21 mouse cellular contexts compared by ENCODE assay signal in the genomic region with DNA sequence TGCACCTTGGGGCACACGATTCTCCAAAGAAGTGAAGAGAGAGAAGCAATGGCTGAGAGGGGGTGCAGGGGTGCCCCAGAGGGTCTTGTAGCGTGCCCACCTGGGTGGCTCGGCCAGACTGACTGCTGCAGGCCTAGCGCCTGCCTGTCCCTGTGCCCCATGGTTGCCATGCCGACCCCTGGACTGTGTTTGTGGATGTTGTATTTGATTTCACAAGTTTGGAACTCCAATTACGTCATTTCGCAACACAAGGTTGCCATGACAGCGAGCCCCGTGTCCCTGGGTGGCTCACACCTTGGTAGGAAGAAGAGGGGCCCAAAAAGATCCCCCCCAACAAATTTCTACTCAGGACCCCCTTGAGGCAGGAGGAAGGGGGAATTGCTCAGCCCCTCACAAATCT. TPM values are rescaled to one million over a fixed set of nuclear protein-coding genes. Genes with fewer than 3 reads are reported as not detected.
A peak's percentile ranks its signal among the peaks of the same experiment; 100 is the strongest.
DNase-seq lines count a peak whose midpoint lies in the region; ATAC-seq and TF ChIP-seq lines count a peak whose summit lies in the region.
"Had no signal": no experiment of that assay in that cellular context is flagged by ENCODE, and none has a peak within 500 bp of the region (broad histone marks: within the 10 kb centered on the region; RNA-seq: fewer than 3 reads in every experiment).

No protein-coding gene starts in this region.

- no peaks in the 10 kb centered on the region for H3K9me3 ChIP-seq in liver, embryonic 11.5 days (ENCODE audit: control insufficient read depth, low read length)
- H3K9me3 ChIP-seq in embryonic facial prominence, embryonic 10.5 days = peaks cover 4% of the 10 kb centered on the region; the same call in 1 of the 2 replicates
- H3K9me3 ChIP-seq: forebrain, embryonic 15.5 days; heart, embryonic 15.5 days had no signal

- no peak overlapping the region for H3K27ac ChIP-seq in liver, adult 2 months (replicated peaks; ENCODE audit: insufficient read depth, low read depth, low read length)
- H3K27ac ChIP-seq in liver, embryonic 11.5 days (ENCODE audit: low read depth, low read length) = no peak overlapping the region
- no peak overlapping the region for H3K27ac ChIP-seq in embryonic facial prominence, embryonic 10.5 days (replicated peaks)
- H3K27ac ChIP-seq: embryonic facial prominence, embryonic 12.5 days; forebrain, embryonic 15.5 days; heart, embryonic 15.5 days; hindbrain, embryonic 14.5 days had no signal

- no peak overlapping the region for H3K9ac ChIP-seq in liver, adult 2 months (ENCODE audit: low read depth, low read length)
- H3K9ac ChIP-seq in liver, embryonic 11.5 days (ENCODE audit: low read depth, low read length) = no peak overlapping the region
- H3K9ac ChIP-seq: embryonic facial prominence, embryonic 12.5 days; forebrain, embryonic 15.5 days; heart, embryonic 15.5 days; hindbrain, embryonic 14.5 days had no signal

- TF ChIP-seq CTCF in liver, adult 2 months (IDR thresholded peaks at IDR 0.05; ENCODE audit: low read depth, low read length) = no peak

- H3K4me2 ChIP-seq in liver, embryonic 11.5 days = no peak overlapping the region
- H3K4me2 ChIP-seq: embryonic facial prominence, embryonic 12.5 days; forebrain, embryonic 15.5 days; heart, embryonic 11.5 days; heart, embryonic 15.5 days; hindbrain, embryonic 14.5 days had no signal

- ATAC-seq in liver, embryonic 11.5 days (replicated peaks; ENCODE audit: low FRiP score) = no peak
- ATAC-seq: forebrain, embryonic 15.5 days had no signal

- no peaks in the 10 kb centered on the region for H3K4me1 ChIP-seq in liver, adult 2 months (ENCODE audit: control insufficient read depth, insufficient read depth, low read length)
- no peaks in the 10 kb centered on the region for H3K4me1 ChIP-seq in liver, embryonic 11.5 days (replicated peaks; ENCODE audit: control insufficient read depth, insufficient read depth, low read length)
- H3K4me1 ChIP-seq in embryonic facial prominence, embryonic 10.5 days = peaks cover 8% of the 10 kb centered on the region; the same call in 1 of the 2 replicates
- H3K4me1 ChIP-seq: embryonic facial prominence, embryonic 12.5 days; forebrain, embryonic 15.5 days; heart, embryonic 15.5 days had no signal

- TF ChIP-seq POLR2A in liver, adult 2 months (IDR thresholded peaks at IDR 0.05; ENCODE audit: extremely low read depth, insufficient read depth, low read length) = no peak

- no peak overlapping the region for H3K4me3 ChIP-seq in liver, adult 2 months (ENCODE audit: insufficient read depth, low read depth, low read length)
- H3K4me3 ChIP-seq in liver, embryonic 11.5 days (ENCODE audit: low read depth, low read length) = no peak overlapping the region
- no peak overlapping the region for H3K4me3 ChIP-seq in embryonic facial prominence, embryonic 10.5 days
- H3K4me3 ChIP-seq: embryonic facial prominence, embryonic 12.5 days; forebrain, embryonic 15.5 days; heart, embryonic 15.5 days had no signal

- H3K36me3 ChIP-seq in liver, adult 2 months (ENCODE audit: control insufficient read depth, insufficient read depth, low read length) = no peaks in the 10 kb centered on the region
- no peaks in the 10 kb centered on the region for H3K36me3 ChIP-seq in liver, embryonic 11.5 days (ENCODE audit: control insufficient read depth, insufficient read depth, low read length)
- H3K36me3 ChIP-seq in embryonic facial prominence, embryonic 10.5 days (replicated peaks) = no peaks in the 10 kb centered on the region
- H3K36me3 ChIP-seq: embryonic facial prominence, embryonic 12.5 days; forebrain, embryonic 15.5 days; heart, embryonic 15.5 days had no signal

- peak; percentile 11 for DNase-seq in liver, adult 2 months (ENCODE audit: extremely low read depth, low read depth, low spot score)
- no peak for DNase-seq in liver, embryonic 11.5 days (ENCODE audit: low spot score)
- DNase-seq in lung, postnatal 10 days = peak; percentile 40
- DNase-seq in lung, adult 18-20 months = no peak
- peak; percentile 34 for DNase-seq in embryonic facial prominence, embryonic 10.5 days (ENCODE audit: low spot score)
- peak; percentile 16 to 32 for DNase-seq in lung, postnatal 4 days
- no peak for DNase-seq in thymus, postnatal 14 days
- DNase-seq in right cerebral cortex, postnatal 25 days = no peak
- DNase-seq: adrenal gland, adult 8-10 months; adrenal gland, postnatal 36 days; cerebellum, adult 2 months; gastrocnemius, postnatal 10 days; heart, adult 18-20 months; heart, postnatal 14 days had no signal

- 35% methylated on average over 9 of the region's 9 CpGs for WGBS in liver, adult 2 months
- 63% methylated on average over 9 of the region's 9 CpGs for WGBS in liver, embryonic 11.5 days
- 82% methylated on average over 9 of the region's 9 CpGs for WGBS in embryonic facial prominence, embryonic 10.5 days

- H3K27me3 ChIP-seq in liver, adult 2 months (ENCODE audit: control insufficient read depth, insufficient read depth, low read length) = 0 out of 2 replicates have a peak, but pooled peaks cover 5% of the 10 kb centered on the region
- no peaks in the 10 kb centered on the region for H3K27me3 ChIP-seq in liver, embryonic 11.5 days (replicated peaks; ENCODE audit: control insufficient read depth, insufficient read depth, low read length)
- H3K27me3 ChIP-seq in embryonic facial prominence, embryonic 10.5 days (replicated peaks; ENCODE audit: low read depth, poor library complexity, severe bottlenecking) = no peaks in the 10 kb centered on the region
- H3K27me3 ChIP-seq: embryonic facial prominence, embryonic 12.5 days; forebrain, embryonic 15.5 days; heart, embryonic 15.5 days had no signal

- H3K79me2 ChIP-seq in liver, adult 2 months (ENCODE audit: control insufficient read depth, insufficient read depth, low read length) = no peaks in the 10 kb centered on the region

RNA-seq across cellular contexts. Expression of a gene that starts 32.4 kb away (rescaled TPM):
- total RNA-seq in liver, adult 2 months (2014; rRNA removed) = 0.40 and 0.46 TPM in 2 replicates
- polyA plus RNA-seq in liver, adult 2 months (2012; rRNA removed) = 0.80 and 1.4 TPM in 2 replicates
- polyA plus RNA-seq in liver, embryonic 11.5 days (2014; fragmentation: Nextera tagmentation; extraction: Ambion mirVana) = 1.8 and 1.9 TPM in 2 replicates
- polyA plus RNA-seq in embryonic facial prominence, embryonic 10.5 days (2016; fragmentation: Nextera tagmentation; extraction: Ambion mirVana) = 1.2 and 1.5 TPM in 2 replicates
- total RNA-seq: CH12.LX; hematopoietic stem cell, adult 5-6 weeks had no signal

Comparison
In these comparisons a context has a peak if more than half of its experiments do, and no peak if none do; other contexts are left out.
1. DNase-seq: peak in liver, adult 2 months (single experiment), lung, postnatal 10 days (single experiment), embryonic facial prominence, embryonic 10.5 days (single experiment) and lung, postnatal 4 days (2 of 2); none in liver, embryonic 11.5 days (single experiment), lung, adult 18-20 months (0 of 2), thymus, postnatal 14 days (single experiment) and right cerebral cortex, postnatal 25 days (single experiment).